Mouse (Mus musculus) neutrophil, adult 65 days (primary cell): ENCODE measurements around the gene Gopc. TPM values are rescaled to one million over a fixed set of nuclear protein-coding genes. Genes with fewer than 3 reads are reported as not detected.

Experiments used
- total RNA-seq: library from RNA; stranded (reverse); gene quantifications from 2 replicates; pipeline ENCODE4 v1.2.4, GENCODE M21; 2023

Gene Gopc
- total RNA-seq: 5.5 and 6.8 TPM in 2 replicates

DNA sequence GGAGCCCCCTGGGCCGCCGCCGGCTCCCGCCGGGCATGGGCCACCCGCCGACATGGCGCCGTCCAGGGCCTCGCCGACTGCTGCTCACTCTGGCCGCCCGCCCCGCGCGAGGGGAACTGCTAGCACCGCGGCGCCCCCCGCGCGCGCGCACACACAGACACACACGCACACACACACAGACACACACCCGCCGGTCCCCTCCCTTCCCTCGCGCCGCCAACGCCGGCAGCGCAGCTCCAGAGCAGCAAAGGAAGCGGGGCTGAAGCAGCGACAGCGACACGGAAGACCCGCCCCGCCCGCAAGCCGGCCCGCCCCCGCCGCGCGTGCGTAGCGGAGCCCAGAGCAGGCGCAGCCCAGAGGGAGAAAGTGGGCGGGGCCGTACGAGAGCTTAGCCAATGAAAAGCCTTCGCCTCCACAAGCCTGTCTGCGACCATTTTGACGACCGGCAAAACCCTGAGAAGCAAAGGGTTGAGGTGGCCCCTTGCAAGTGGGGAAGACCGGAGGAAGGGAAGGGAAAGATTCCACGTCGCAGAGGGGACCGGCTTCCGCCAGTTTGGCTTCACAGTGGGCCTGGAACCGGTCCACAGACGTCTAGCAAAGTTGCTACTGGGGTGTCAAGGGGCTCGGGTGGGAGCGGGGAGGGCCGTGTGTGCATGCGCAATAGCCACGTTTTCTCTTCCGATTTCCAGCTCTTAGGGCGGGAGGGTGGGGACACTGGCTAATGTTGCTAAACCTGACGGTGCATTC, at the start of gene Gopc:
Gopc (minus strand) TSS at position 280 of the 747 bp plus-strand sequence.

DNA sequence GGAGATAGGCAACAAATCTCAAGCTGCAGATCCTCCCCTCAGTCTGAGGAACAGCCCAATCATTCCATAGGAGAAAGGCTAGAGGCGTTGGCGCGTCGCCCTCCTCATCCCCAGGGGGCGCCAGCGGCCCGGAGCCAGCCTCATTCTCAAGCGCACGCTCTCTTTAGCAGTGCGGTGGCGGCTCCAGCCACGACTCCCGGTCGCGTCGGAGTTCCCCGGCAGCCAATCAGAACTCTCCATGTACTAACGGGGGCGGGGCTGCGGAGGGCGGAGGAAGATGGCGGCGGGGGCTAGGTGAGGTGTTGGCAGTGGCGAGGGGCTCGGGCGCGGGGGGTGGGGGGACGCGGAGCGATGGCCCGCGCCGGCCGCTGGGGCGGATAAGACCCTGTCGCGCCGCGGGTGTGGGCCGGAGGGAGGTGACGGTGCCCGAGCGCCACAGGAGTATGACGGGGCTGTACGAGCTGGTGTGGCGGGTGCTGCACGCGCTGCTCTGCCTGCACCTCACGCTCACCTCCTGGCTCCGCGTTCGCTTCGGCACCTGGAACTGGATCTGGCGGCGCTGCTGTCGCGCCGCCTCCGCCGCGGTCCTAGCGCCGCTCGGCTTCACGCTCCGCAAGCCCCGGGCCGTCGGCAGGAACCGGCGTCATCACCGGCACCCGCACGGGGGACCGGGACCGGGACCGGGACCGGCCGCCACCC, 35.5 kb upstream of the Gopc start, which contains the start of gene Nus1:
Nus1 (plus strand) TSS at position 249 of the 699 bp plus-strand sequence.

DNA sequence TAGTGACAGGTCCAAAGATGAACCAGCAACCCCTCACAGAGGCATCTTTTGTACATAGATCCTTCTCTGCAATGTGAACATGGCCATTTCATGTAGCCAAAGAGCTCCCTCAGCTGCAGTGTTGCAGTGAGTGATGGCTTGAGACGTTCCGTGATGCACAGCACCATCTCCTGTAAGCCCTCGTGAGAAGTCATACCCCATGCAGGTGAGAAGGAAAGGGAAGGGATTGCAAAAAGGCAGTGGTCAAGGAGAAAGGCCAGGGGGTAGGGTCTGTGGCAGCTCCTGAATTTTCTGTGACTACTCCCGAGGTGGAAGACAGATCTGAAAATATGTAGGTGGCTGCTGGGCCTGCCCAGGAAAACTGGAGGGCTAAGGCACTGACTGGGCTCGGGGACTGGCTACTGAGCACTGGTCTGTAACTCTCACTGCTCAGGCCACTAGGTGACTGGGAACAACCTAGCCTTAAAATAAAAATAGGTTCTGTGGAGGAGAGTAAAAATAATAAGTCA, 7.1 kb upstream of the Gopc start, which contains the start of gene Nepn:
Nepn (plus strand) TSS at position 51 of the 509 bp plus-strand sequence.

DNA sequence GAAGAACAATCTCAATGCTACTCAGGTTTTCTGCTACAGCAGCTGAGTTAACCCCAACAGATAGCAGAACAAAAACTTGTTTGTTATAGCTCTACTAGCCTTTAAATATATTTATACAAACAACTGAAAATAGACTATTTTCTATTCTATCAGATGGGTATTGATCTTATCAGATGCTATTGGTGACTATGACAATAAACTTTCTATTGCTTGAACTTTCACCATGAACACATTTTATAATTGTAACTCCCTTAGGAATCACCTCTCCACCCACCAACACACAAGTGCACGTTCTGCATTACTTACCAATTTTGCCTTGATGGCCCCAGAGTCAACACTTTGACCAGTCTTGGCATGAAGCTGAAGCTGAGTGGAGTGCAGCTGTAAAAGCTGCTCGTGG, 23.5 kb downstream of the Gopc start, which contains the start of gene Gm26741:
Gm26741 (plus strand) TSS at position 301 of the 400 bp plus-strand sequence.

Other genes with a start within 250 kb of the Gopc start
- gene Ros1, start 186.9 kb downstream of the Gopc start, total RNA-seq: not detected in 2 replicates
- 0.47 and 0.75 TPM in 2 replicates for gene Dcbld1, start 148.5 kb downstream of the Gopc start, total RNA-seq
- not detected in 2 replicates for gene Gm26741, start 23.4 kb downstream of the Gopc start, total RNA-seq
- not detected in 2 replicates for gene Nepn, start 6.8 kb upstream of the Gopc start, total RNA-seq
- gene Nus1, start 35.4 kb upstream of the Gopc start, total RNA-seq: 16.4 and 18.7 TPM in 2 replicates